Mouse (Mus musculus) liver, embryonic 15.5 days (tissue): ENCODE measurements around the gene Slc20a1. TPM values are rescaled to one million over a fixed set of nuclear protein-coding genes. Genes with fewer than 3 reads are reported as not detected.

ENCODE experiments used
- ATAC-seq: fragments of 200-750 bp; cut with Nextera tagmentation; 2 replicates; pipeline ENCODE4 v1.8.0; 2017; ENCODE audit warnings: moderate number of reproducible peaks, mild to moderate bottlenecking, moderate library complexity; ENCODE audit not compliant: insufficient read depth
- H3K27ac ChIP-seq: fragments of 300-500 bp; sonication (generic); replicated peaks from 2 replicates; pipeline ENCODE4 v1.5.1; 2015; ENCODE audit warnings: mild to moderate bottlenecking, inconsistent platforms
- H3K27me3 ChIP-seq: fragments of 300-500 bp; sonication (generic); 2 replicates; pipeline ENCODE4 v1.6.1; 2015; ENCODE audit warnings: mild to moderate bottlenecking, inconsistent platforms
- H3K36me3 ChIP-seq: fragments of 300-500 bp; sonication (generic); replicated peaks from 2 replicates; pipeline ENCODE4 v1.6.1; 2015; ENCODE audit warnings: moderate library complexity, mild to moderate bottlenecking, inconsistent platforms
- H3K4me1 ChIP-seq: fragments of 300-500 bp; sonication (generic); replicated peaks from 2 replicates; pipeline ENCODE4 v1.6.1; 2015; ENCODE audit warnings: inconsistent platforms
- H3K4me2 ChIP-seq: fragments of 300-500 bp; sonication (generic); 2 replicates; pipeline ENCODE4 v1.6.1; 2015; ENCODE audit warnings: moderate library complexity, mild to moderate bottlenecking, inconsistent platforms
- H3K4me3 ChIP-seq: fragments of 300-500 bp; sonication (generic); replicated peaks from 2 replicates; pipeline ENCODE4 v1.5.1; 2015; ENCODE audit warnings: mild to moderate bottlenecking, inconsistent platforms
- H3K9ac ChIP-seq: fragments of 300-500 bp; sonication (generic); 2 replicates; pipeline ENCODE4 v1.6.1; 2015; ENCODE audit warnings: moderate library complexity, mild to moderate bottlenecking, inconsistent platforms
- H3K9me3 ChIP-seq: fragments of 300-500 bp; sonication (generic); replicated peaks from 2 replicates; pipeline ENCODE4 v1.6.1; 2016; ENCODE audit warnings: inconsistent platforms
- WGBS: fragments of 180-500 bp; shearing (Covaris S2); methylation state at CpG from one replicate; pipeline ENCODE4 v1.1.7; 2015; ENCODE audit warnings: mixed read lengths; ENCODE audit not compliant: insufficient replicate concordance; 5-methylcytosine and 5-hydroxymethylcytosine counted together
- polyA plus RNA-seq: library from polyadenylated mRNA; unstranded; fragments of >200 nt; fragmentation: Nextera tagmentation; extraction: Ambion mirVana; gene quantifications from 2 replicates; pipeline ENCODE4 v1.2.1, GENCODE M21; 2015

The Slc20a1 gene
- polyA plus RNA-seq, 1 experiment from 2014 or later: 42.8 TPM

GRCm38 (mm10) chr2:129192392-129193150 lies 6.0 kb upstream of the Slc20a1 start:
- H3K36me3 ChIP-seq: no peaks in the 10 kb centered on the region
- H3K27ac ChIP-seq: no peak overlapping the region
- H3K27me3 ChIP-seq: no peaks in the 10 kb centered on the region
- no peak for ATAC-seq
- no peak overlapping the region for H3K9ac ChIP-seq
- H3K4me3 ChIP-seq: no peak overlapping the region
- H3K4me1 ChIP-seq: peaks cover 29% of the 10 kb centered on the region
- WGBS: 71% methylated on average over 7 of the region's 7 CpGs
- H3K9me3 ChIP-seq: no peaks in the 10 kb centered on the region
- H3K4me2 ChIP-seq: no peak overlapping the region

DNA sequence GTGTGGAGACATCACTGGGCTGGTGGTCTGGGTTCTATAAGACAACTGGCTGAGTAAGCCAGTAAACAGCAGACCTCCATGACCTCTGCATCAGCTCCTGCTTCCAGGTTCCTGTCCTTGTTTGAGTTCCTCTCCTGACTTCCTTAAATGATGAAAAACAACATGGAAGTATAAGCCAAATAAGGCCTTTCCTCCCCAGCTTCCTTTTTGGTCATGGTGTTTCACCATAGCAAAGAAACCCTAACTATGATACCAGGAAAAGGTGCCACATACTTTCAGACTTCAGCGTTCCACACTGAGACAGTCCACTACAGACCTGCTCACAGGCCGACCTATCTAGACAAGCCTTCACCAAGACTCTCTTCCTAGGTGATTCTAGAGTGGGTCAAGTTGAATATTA lies 2.2 kb upstream of the Slc20a1 start:
- Histone ChIP-seq H3K4me1 (peaks cover 45% of the 10 kb centered on the region), H3K9ac (no peak overlapping the region), H3K36me3 (peaks cover 17% of the 10 kb centered on the region), H3K27ac (no peak overlapping the region), H3K4me2 (peak overlapping the region; percentile 98; the same call in 1 of the 2 replicates), H3K9me3 (no peaks in the 10 kb centered on the region), H3K27me3 (no peaks in the 10 kb centered on the region), H3K4me3 (no peak overlapping the region)
- ATAC-seq: no peak
- WGBS: 80% methylated on average over 2 of the region's 2 CpGs

- peaks cover 54% of the 10 kb centered on the region for H3K4me1 ChIP-seq
- H3K36me3 ChIP-seq: peaks cover 26% of the 10 kb centered on the region
- ATAC-seq: no peak
- peak overlapping the region; percentile 92 for H3K4me3 ChIP-seq
- peak overlapping the region; percentile 81; the same call in 1 of the 2 replicates for H3K9ac ChIP-seq
- H3K4me2 ChIP-seq: peak overlapping the region; percentile 98
- H3K27me3 ChIP-seq: no peaks in the 10 kb centered on the region
- H3K27ac ChIP-seq: peak overlapping the region; percentile 31; the same call in 1 of the 2 replicates
- no peaks in the 10 kb centered on the region for H3K9me3 ChIP-seq
- 58% methylated on average over 5 of the region's 5 CpGs for WGBS
Measured at GRCm38 (mm10) chr2:129197197-129197596, 1.4 kb upstream of the Slc20a1 start.

DNA sequence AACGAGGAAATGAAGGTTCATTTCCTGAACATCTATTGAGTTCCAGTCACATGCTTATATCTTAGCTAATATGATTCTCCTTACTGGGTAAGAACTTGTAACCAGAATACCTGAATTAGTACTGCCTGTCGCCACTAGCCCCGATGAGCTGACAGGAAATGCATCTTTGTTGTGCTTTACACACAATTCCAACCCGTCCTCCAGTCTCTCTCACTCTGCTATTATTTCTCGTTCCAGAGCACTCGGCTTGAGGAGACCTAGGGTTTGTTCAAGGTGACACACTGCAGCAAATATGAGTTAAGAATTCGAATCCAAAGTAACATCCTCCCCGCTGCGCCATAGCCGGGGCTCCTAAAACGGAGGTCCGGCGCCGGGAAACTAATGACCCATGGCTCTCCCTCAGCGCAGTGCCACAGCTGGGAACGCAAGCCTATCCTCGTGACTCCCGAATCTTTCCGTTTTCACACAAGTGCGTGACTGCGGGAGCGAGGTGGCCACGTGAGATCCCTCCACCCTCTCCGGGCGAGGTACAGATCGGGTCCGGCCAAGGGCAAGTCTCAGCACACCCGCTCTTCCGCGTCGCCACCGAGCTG lies 625 bp upstream of the Slc20a1 start:
- H3K36me3 ChIP-seq: peaks cover 33% of the 10 kb centered on the region
- H3K4me2 ChIP-seq: peak overlapping the region; percentile 98
- peak overlapping the region; percentile 83 for H3K27ac ChIP-seq
- under 1% methylated on average over 32 of the region's 32 CpGs for WGBS
- no peak; the same call in 1 of the 2 replicates for ATAC-seq
- H3K9ac ChIP-seq: peak overlapping the region; percentile 81
- no peaks in the 10 kb centered on the region for H3K9me3 ChIP-seq
- peak overlapping the region; percentile 92 for H3K4me3 ChIP-seq
- H3K27me3 ChIP-seq: no peaks in the 10 kb centered on the region
- peaks cover 61% of the 10 kb centered on the region for H3K4me1 ChIP-seq

DNA sequence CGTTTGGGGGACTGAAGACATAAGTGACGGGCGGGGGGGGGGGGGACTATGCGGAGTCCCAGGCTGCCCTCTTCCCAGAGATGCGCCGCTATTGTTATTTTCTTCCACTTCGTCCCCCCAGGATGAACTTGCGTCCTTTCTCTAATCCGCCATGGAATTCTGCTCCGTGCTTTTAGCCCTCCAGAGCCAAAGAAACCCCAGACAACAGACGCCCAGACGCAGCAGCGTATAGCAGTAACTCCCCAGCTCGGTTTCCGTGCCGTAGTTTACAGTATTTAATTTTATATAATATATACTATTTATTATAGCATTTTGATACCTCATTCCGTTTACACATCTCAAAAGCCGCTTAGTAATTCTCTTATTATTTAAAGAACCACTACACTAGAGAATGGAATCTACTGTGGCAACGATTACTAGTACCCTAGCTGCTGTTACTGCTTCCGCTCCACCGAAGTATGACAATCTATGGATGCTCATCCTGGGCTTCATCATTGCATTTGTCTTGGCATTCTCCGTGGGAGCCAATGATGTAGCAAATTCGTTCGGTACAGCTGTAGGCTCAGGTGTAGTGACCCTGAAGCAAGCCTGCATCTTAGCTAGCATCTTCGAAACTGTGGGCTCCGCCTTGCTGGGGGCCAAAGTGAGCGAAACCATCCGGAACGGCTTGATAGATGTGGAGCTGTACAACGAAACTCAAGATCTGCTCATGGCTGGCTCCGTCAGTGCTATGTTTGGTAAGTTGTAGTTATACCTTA lies 943 bp downstream of the Slc20a1 start:
- 18% methylated on average over 28 of the region's 31 CpGs for WGBS
- peaks cover 49% of the 10 kb centered on the region for H3K36me3 ChIP-seq
- H3K27me3 ChIP-seq: no peaks in the 10 kb centered on the region
- H3K4me2 ChIP-seq: peak overlapping the region; percentile 67
- H3K9ac ChIP-seq: peak overlapping the region; percentile 95
- no peaks in the 10 kb centered on the region for H3K9me3 ChIP-seq
- peaks cover 66% of the 10 kb centered on the region for H3K4me1 ChIP-seq
- peak overlapping the region; percentile 93 for H3K27ac ChIP-seq
- H3K4me3 ChIP-seq: peak overlapping the region; percentile 92
- ATAC-seq: no peak

DNA sequence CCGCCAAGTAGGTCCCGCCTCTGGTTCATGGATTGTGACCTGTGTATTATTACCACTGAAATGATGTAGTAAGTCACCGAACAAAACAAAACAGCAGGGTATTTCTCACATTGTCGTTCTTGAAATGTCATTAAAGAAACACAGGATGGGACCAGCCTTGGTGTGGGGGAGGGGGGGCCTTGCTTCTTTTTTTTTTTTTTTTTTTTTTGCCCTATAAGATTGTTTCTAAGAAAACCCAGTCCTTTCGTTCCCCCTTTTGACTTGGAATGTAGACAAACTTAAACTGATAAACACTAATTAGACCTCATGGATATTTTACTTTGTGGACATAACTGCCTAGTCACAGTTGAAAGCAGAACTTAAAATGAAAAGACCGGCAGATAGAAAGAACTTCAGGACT lies 6.4 kb downstream of the Slc20a1 start:
- H3K36me3 ChIP-seq: peaks cover 100% of the 10 kb centered on the region
- ATAC-seq: no peak
- peaks cover 86% of the 10 kb centered on the region for H3K4me1 ChIP-seq
- no peaks in the 10 kb centered on the region for H3K27me3 ChIP-seq
- H3K9ac ChIP-seq: no peak overlapping the region
- H3K4me3 ChIP-seq: no peak overlapping the region
- H3K9me3 ChIP-seq: no peaks in the 10 kb centered on the region
- no peak overlapping the region for H3K4me2 ChIP-seq
- WGBS: 79% methylated on average over 6 of the region's 6 CpGs
- peak overlapping the region; percentile 75; the same call in 1 of the 2 replicates for H3K27ac ChIP-seq

- ATAC-seq: peak; percentile 68
- 76% methylated on average over 8 of the region's 8 CpGs for WGBS
- H3K27ac ChIP-seq: peak overlapping the region; percentile 75
- H3K4me1 ChIP-seq: peaks cover 83% of the 10 kb centered on the region
- H3K9me3 ChIP-seq: no peaks in the 10 kb centered on the region
- no peaks in the 10 kb centered on the region for H3K27me3 ChIP-seq
- H3K9ac ChIP-seq: peak overlapping the region; percentile 30
- peak overlapping the region; percentile 39; the same call in 1 of the 2 replicates for H3K4me2 ChIP-seq
- H3K4me3 ChIP-seq: no peak overlapping the region; the same call in 1 of the 2 replicates
- H3K36me3 ChIP-seq: peaks cover 100% of the 10 kb centered on the region
Measured at GRCm38 (mm10) chr2:129206824-129207223, 8.3 kb downstream of the Slc20a1 start.

- H3K9ac ChIP-seq: no peak overlapping the region
- 84% methylated on average over 8 of the region's 8 CpGs for WGBS
- no peak overlapping the region for H3K4me3 ChIP-seq
- H3K9me3 ChIP-seq: no peaks in the 10 kb centered on the region
- peaks cover 84% of the 10 kb centered on the region for H3K4me1 ChIP-seq
- no peak for ATAC-seq
- peaks cover 100% of the 10 kb centered on the region for H3K36me3 ChIP-seq
- peak overlapping the region; percentile 3; the same call in 1 of the 2 replicates for H3K4me2 ChIP-seq
- H3K27ac ChIP-seq: peak overlapping the region; percentile 75; the same call in 1 of the 2 replicates
- H3K27me3 ChIP-seq: no peaks in the 10 kb centered on the region
Measured at GRCm38 (mm10) chr2:129208181-129208746, 9.7 kb downstream of the Slc20a1 start.

DNA sequence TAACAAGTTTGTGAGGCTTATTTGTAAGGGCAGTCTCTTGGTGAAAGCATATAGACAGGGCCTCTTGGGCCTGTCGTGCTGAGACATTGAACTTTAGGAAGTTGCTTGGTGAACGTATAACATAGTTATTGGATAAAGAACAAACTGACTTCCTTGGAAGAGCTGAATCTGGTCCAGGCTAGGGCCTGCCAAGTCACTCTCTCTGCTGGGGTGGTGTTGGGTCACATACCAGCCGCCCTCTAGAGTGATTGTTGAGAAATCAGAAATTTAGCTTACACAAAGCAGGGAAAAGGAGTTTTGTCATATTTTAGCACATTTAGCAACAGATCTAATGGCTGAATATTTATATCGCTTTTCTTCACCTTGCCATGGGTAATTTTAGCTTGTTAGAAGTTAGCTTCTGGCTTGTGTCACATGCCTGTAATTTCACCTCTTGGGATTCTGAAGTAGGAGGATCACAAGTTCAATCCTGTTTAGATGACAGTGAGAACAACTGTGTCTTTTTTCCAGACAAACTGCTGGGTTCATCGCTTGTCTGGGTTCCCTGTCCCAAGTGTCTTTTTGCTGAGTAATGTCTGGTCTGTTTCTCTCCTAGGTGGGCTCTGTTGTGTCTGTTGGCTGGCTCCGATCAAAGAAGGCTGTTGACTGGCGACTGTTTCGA lies 11.7 kb downstream of the Slc20a1 start:
- no peaks in the 10 kb centered on the region for H3K9me3 ChIP-seq
- H3K27me3 ChIP-seq: no peaks in the 10 kb centered on the region
- H3K4me2 ChIP-seq: no peak overlapping the region
- no peak overlapping the region for H3K9ac ChIP-seq
- peak overlapping the region; percentile 35 for H3K27ac ChIP-seq
- peaks cover 83% of the 10 kb centered on the region for H3K36me3 ChIP-seq
- 83% methylated on average over 8 of the region's 8 CpGs for WGBS
- no peak for ATAC-seq
- H3K4me1 ChIP-seq: peaks cover 88% of the 10 kb centered on the region
- H3K4me3 ChIP-seq: no peak overlapping the region

DNA sequence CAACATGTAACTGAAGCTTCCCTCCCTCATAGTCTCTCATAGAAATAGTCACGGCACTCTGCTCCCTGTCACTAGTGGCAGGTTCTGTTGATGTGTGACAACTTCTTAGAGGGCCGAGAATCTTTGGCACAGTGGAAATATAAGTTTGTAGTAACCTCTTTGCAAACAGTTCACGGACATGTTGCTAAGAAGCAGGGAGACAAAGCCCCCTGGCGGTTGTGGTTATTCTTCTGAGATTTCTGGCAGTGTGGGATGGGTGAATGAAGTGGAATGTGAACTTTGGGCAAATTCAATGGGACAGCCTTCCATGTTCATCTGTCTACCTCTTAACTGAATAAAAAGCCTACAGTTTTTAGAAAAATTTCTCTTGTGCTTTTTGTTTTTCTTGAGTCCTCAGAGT lies 12.7 kb downstream of the Slc20a1 start:
- whole genome bisulfite sequencing: 77% methylated on average over 4 of the region's 4 CpGs
- peaks cover 88% of the 10 kb centered on the region for H3K4me1 ChIP-seq
- no peak overlapping the region for H3K4me3 ChIP-seq
- no peak overlapping the region for H3K9ac ChIP-seq
- ATAC-seq: no peak
- H3K36me3 ChIP-seq: peaks cover 72% of the 10 kb centered on the region
- H3K27me3 ChIP-seq: no peaks in the 10 kb centered on the region
- no peak overlapping the region for H3K4me2 ChIP-seq
- H3K27ac ChIP-seq: peak overlapping the region; percentile 86
- no peaks in the 10 kb centered on the region for H3K9me3 ChIP-seq
